Mouse (Mus musculus) gastrocnemius, adult 2 months (tissue): Measurements from ENCODE around the gene Usp44. TPM values are rescaled to one million over a fixed set of nuclear protein-coding genes. Genes with fewer than 3 reads are reported as not detected.
"Not testable (repeated sequence)": the region's sequence is repeated elsewhere in the genome, so short reads cannot be mapped to it uniquely, and the experiment has no call there.

ENCODE experiments used
- DNase-seq: peaks from one replicate; pipeline ENCODE4 v3.0.0; 2022
- H3K27ac ChIP-seq: fragments of 200-600 bp; 2 replicates; pipeline ENCODE4 v1.8.1; 2022; ENCODE audit warnings: mild to moderate bottlenecking
- H3K4me3 ChIP-seq: fragments of 200-600 bp; 2 replicates; pipeline ENCODE4 v1.8.1; 2022; ENCODE audit warnings: mild to moderate bottlenecking, moderate library complexity
- CTCF ChIP-seq: fragments of 200-600 bp; IDR thresholded peaks from 2 replicates; pipeline ENCODE4 v1.8.1; 2022; ENCODE audit warnings: antibody characterized with exemption, mild to moderate bottlenecking, moderate library complexity
- intact Hi-C: fragments of 180-260 bp; cut with DNase I; formaldehyde crosslinking; loops from one replicate; pipeline ENCODE4 v1.15.1; 2025
- long read RNA-seq, 2 experiments: library from polyadenylated mRNA; stranded (forward); transcript quantifications; one replicate each; pipeline ENCODE4 v2.0.0; 2021
- total RNA-seq, 2 experiments: library from RNA; stranded (reverse); gene quantifications; 2 replicates each; pipeline ENCODE4 v1.2.3; 2021

Gene Usp44
- total RNA-seq: under 1 TPM; 0.31 to 0.33 TPM
- long read RNA-seq, experiment 1, partial matches to known transcripts: 0 of 1 reads
- long read RNA-seq, experiment 1, other reads (novel, unspliced or antisense): 1 of 1 reads
- long read RNA-seq, experiment 2: 0 reads

- Histone ChIP-seq H3K27ac (no peak within 1 kb of the TSS), H3K4me3 (0 out of 2 replicates have a peak within 1 kb of the TSS, but pooled peaks have one; percentile 11)
- DNase-seq: no peak
- intact Hi-C loops: no loop called here
- TF ChIP-seq CTCF: no peak
Observed at GRCm38 (mm10) chr10:93830931-93831729, at the start of gene Usp44. Gene Usp44, plus strand, starts transcription at chr10:93831555.

GRCm38 (mm10) chr10:93783216-93784013 is 47.9 kb upstream of the Usp44 start:
- intact Hi-C loops: no loop called here
- DNase-seq: no peak
- no peak for TF ChIP-seq CTCF
- H3K27ac ChIP-seq: no peak overlapping the region
- H3K4me3 ChIP-seq: no peak overlapping the region

- peak overlapping the region; percentile 21 for H3K4me3 ChIP-seq
- peak overlapping the region; percentile 79 for H3K27ac ChIP-seq
- peak; percentile 38 for DNase-seq
- intact Hi-C loops: no loop called here
- TF ChIP-seq CTCF: no peak
Observed at GRCm38 (mm10) chr10:93799711-93800362, 31.5 kb upstream of the Usp44 start.

- peak overlapping the region; percentile 21; the same call in 1 of the 2 replicates for H3K4me3 ChIP-seq
- peak overlapping the region; percentile 79 for H3K27ac ChIP-seq
- DNase-seq: peak; percentile 34
- intact Hi-C loops: no loop called here
- no peak for TF ChIP-seq CTCF
Observed at GRCm38 (mm10) chr10:93800363-93800722, 31.0 kb upstream of the Usp44 start.

GRCm38 (mm10) chr10:93800895-93801294 is 30.5 kb upstream of the Usp44 start:
- intact Hi-C loops: no loop called here

GRCm38 (mm10) chr10:93803199-93803598 is 28.2 kb upstream of the Usp44 start:
- intact Hi-C loops: no loop called here
- H3K4me3 ChIP-seq: no peak overlapping the region
- peak; percentile 37 for DNase-seq
- no peak for TF ChIP-seq CTCF
- peak overlapping the region; percentile 24; the same call in 1 of the 2 replicates for H3K27ac ChIP-seq

More at GRCm38 (mm10) chr10:93800895-93801294, 30.5 kb upstream of the Usp44 start:
- TF ChIP-seq CTCF: no peak
- peak overlapping the region; percentile 79 for H3K27ac ChIP-seq
- DNase-seq: peak; percentile 41
- H3K4me3 ChIP-seq: no peak overlapping the region

- DNase-seq, H3K27ac ChIP-seq, intact Hi-C loops, H3K4me3 ChIP-seq: not testable (repeated sequence)
Observed at GRCm38 (mm10) chr10:93809438-93809837, 21.9 kb upstream of the Usp44 start.

- Histone ChIP-seq H3K27ac (no peak overlapping the region), H3K4me3 (no peak overlapping the region)
- no peak for DNase-seq
- intact Hi-C loops: no loop called here
- TF ChIP-seq CTCF: no peak
Observed at GRCm38 (mm10) chr10:93810590-93811185, 20.7 kb upstream of the Usp44 start.

GRCm38 (mm10) chr10:93812098-93812497 is 19.3 kb upstream of the Usp44 start:
- no peak overlapping the region for H3K27ac ChIP-seq
- no peak overlapping the region for H3K4me3 ChIP-seq
- intact Hi-C loops: loop anchor here (2.0 kb wide), 1 partner anchor 201 kb away; no protein-coding TSS in a partner anchor
- TF ChIP-seq CTCF: no peak
- no peak for DNase-seq

GRCm38 (mm10) chr10:93812774-93813415 is 18.5 kb upstream of the Usp44 start:
- Histone ChIP-seq H3K4me3 (peak overlapping the region; percentile 60), H3K27ac (peak overlapping the region; percentile 51)
- DNase-seq: peak; percentile 79
- intact Hi-C loops: loop anchor here (1.0 to 2.0 kb wide), 2 partner anchors 202 to 219 kb away; no protein-coding TSS in a partner anchor
- peak; percentile 90 for TF ChIP-seq CTCF

- Histone ChIP-seq H3K27ac (peak overlapping the region; percentile 28; the same call in 1 of the 2 replicates), H3K4me3 (peak overlapping the region; percentile 60)
- intact Hi-C loops: loop anchor here (1.0 to 2.0 kb wide), 2 partner anchors 203 to 219 kb away; no protein-coding TSS in a partner anchor
- peak; percentile 43 for TF ChIP-seq CTCF
- DNase-seq: no peak
Observed at GRCm38 (mm10) chr10:93813755-93814154, 17.6 kb upstream of the Usp44 start.
